Mouse (Mus musculus) brain, embryonic 14.5 days (tissue): ENCODE results near the gene Rac3.

Source experiments
- CTCF ChIP-seq: fragments of 200-500 bp; IDR thresholded peaks from 2 replicates; pipeline ENCODE4 v1.5.1; 2012; ENCODE audit warnings: inconsistent platforms, mild to moderate bottlenecking, moderate library complexity, borderline replicate concordance; ENCODE audit not compliant: insufficient read depth, insufficient read length; ENCODE audit errors: extremely low read depth
- POLR2A ChIP-seq: fragments of 200-500 bp; IDR thresholded peaks from 2 replicates; pipeline ENCODE4 v1.6.1; 2012; ENCODE audit warnings: mild to moderate bottlenecking, inconsistent platforms, borderline replicate concordance; ENCODE audit not compliant: poor library complexity, insufficient read depth, insufficient read length, severe bottlenecking; ENCODE audit errors: extremely low read depth

GRCm38 (mm10) chr11:120689365-120689764 lies 31.9 kb upstream of the Rac3 start:
- TF ChIP-seq CTCF (no peak), POLR2A (no peak)
